Mouse (Mus musculus): ENCODE results near the gene Gm10282.

DNA sequence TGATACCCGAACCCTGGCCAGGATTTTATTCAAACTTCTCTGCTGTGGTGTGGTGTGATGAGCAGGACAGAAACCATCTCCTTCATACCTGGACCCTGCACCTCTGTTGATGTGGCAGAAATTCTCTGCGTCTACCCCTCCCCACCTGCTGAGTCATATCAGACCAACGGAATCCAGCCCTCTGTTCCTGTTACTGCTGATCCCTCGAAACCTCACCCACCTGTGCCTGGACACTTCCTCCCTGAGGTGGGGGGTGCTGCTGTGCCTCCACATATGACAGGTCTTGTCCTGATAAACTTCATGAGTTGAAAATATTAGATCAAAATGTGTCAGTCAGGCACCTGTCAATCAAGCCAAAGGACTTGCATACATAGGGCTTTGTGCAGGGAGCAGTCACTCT, 19.8 kb downstream of the Gm10282 start:
- TF ChIP-seq POLR2A (IDR thresholded peaks at IDR 0.05; ENCODE audit: low read depth, low read length) (no peak), CTCF (IDR thresholded peaks at IDR 0.05; ENCODE audit: extremely low read depth, insufficient read length, insufficient replicate concordance, low read depth, low read length) (no peak)
